Mouse (Mus musculus) heart, postnatal 0 days (tissue): ENCODE measurements around the gene Clmp.

Source experiments
- CTCF ChIP-seq: IDR thresholded peaks from 2 replicates; pipeline ENCODE4 v1.5.1; 2016; ENCODE audit warnings: antibody characterized with exemption, control low read depth, low read depth
- EP300 ChIP-seq: IDR thresholded peaks from 2 replicates; pipeline ENCODE4 v1.6.1; 2016; ENCODE audit warnings: antibody characterized with exemption, low read depth

- no peak for TF ChIP-seq CTCF
- no peak for TF ChIP-seq EP300
Measured at GRCm38 (mm10) chr9:40766058-40766605, 80.4 kb downstream of the Clmp start.
